Mouse (Mus musculus): ENCODE data around the gene Otub2.

Otub2 gene

GRCm38 (mm10) chr12:103388505-103389347, at the start of gene Otub2:
Otub2 (plus strand) TSS chr12:103388682.
- DNase-seq (ENCODE audit: low read depth, low spot score): peak; percentile 95

GRCm38 (mm10) chr12:103341212-103341611, 47.3 kb upstream of the Otub2 start:
- no peak for DNase-seq (ENCODE audit: low read depth, low spot score)

GRCm38 (mm10) chr12:103343456-103343855, 45.0 kb upstream of the Otub2 start:
- DNase-seq (ENCODE audit: low read depth, low spot score): no peak

DNA sequence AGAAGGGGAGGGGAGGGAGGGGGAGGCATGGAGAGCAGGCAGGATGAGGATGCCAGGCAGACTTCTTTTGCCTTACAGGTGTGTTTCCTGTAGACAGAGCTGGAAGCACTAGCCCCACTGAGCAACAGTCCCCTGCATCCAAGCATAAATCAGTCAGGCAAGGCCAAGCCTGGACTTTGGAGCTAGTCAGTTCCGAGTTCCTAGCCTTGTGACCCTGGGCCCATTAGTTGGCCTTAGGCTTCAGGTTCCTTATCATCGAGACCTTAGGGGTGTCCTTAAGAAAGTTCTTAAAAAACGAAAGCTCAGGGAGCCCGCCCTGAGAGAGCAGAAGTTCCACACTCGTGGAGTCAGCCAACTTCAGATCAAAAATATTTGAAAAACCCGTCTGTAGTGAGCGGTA, 43.5 kb upstream of the Otub2 start:
- no peak for DNase-seq (ENCODE audit: low read depth, low spot score)

- no peak for DNase-seq (ENCODE audit: low read depth, low spot score)
Observed at GRCm38 (mm10) chr12:103346945-103347344, 41.5 kb upstream of the Otub2 start.

DNA sequence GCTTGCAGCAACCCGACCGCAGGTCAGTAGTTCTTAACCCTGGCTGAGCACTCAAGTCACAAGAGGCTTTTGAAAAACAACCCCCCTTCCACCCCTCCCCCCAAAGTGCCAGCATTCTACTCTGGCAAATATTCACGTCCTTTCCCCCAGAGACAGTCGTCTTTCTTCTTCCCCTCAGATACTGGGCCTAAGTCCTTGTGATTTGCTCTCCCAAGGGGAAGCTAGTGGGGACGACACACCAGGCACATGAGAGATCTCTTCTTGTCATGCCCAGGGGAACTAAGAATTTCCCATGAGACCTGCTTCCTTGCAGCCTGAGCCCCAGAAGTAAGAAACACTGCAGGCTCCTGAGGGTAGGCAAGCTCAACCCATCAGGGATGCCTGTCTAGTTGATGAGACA, 41.1 kb upstream of the Otub2 start:
- no peak for DNase-seq (ENCODE audit: low read depth, low spot score)

- peak; percentile 36 for DNase-seq (ENCODE audit: low read depth, low spot score)
Observed at GRCm38 (mm10) chr12:103348506-103348905, 40.0 kb upstream of the Otub2 start.

DNA sequence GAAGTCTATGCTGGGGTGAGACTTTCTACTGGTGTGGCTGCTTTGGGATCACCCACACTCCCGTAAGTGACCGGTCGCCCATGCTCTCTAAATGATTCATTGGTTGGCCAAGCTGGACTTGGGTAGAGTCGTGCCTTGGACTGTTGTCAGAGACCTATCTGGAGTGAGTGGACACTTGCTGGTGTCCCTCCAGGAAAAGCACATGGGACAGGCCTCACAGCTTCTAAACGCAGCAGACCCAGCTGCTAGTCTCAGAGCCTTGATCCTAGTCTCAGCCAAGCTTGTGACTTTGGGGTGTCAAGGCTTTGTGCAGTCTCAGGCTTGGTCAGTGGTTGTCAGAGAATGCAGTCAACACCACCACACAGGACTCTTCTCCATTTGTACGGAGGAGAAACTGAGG, 35.7 kb upstream of the Otub2 start:
- no peak for DNase-seq (ENCODE audit: low read depth, low spot score)

- DNase-seq (ENCODE audit: low read depth, low spot score): no peak
Observed at GRCm38 (mm10) chr12:103353538-103353937, 34.9 kb upstream of the Otub2 start.

DNA sequence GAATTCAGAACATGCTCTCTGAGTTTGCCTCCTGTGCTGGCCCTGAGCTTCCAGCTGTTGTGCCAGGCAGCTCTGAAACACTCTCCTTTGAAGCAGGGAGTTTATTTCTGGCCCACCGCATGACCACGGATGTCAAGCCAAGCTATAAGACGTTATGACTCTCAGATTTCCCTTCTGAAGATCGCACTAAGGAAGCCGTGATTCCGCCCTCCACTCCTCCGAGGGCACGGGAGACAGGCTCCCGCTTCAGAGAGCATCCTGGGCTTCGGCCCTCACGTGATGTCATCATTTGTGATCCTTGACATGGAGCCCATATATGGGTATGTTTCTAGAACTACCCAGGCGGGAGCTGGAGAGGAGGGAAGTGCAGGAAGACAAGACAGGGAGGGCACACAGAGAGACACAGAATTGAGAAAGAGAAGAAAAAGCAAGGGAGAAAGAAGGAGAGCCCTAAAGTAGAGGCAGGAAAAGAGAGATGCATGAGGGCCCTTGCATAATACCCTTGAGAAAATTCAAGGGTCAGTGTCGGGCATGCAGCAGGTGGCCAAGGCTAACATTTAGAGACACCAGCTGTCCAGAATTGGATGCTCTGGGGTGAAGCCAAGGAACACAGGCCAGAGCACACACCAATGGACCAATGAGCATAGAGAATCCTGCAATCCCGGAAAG, 32.6 kb upstream of the Otub2 start, which contains the start of gene Asb2:
Gene Asb2 (minus strand): TSS at position 256 of the 669 bp plus-strand sequence.
- no peak for DNase-seq (ENCODE audit: low read depth, low spot score)

DNA sequence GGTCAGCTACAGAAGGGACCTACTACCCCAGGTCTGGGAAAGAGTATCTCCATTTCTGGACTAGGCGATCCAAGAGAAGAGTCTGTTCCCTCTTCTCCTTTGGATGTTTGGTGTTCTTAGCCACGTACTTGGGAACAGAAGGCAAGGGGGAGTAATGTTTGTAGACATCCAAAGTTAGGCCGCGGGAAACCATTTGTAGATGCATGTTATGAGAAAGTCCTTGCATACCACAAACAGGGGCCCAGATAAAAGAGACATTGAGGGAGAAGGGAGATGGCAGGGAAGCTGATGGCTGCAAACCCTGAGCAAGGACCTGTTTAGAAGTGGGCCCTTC, 32.1 kb upstream of the Otub2 start:
- no peak for DNase-seq (ENCODE audit: low read depth, low spot score)

GRCm38 (mm10) chr12:103358216-103358615, 30.3 kb upstream of the Otub2 start:
- DNase-seq (ENCODE audit: low read depth, low spot score): no peak

GRCm38 (mm10) chr12:103358951-103359801, 29.3 kb upstream of the Otub2 start:
- no peak for DNase-seq (ENCODE audit: low read depth, low spot score)

DNA sequence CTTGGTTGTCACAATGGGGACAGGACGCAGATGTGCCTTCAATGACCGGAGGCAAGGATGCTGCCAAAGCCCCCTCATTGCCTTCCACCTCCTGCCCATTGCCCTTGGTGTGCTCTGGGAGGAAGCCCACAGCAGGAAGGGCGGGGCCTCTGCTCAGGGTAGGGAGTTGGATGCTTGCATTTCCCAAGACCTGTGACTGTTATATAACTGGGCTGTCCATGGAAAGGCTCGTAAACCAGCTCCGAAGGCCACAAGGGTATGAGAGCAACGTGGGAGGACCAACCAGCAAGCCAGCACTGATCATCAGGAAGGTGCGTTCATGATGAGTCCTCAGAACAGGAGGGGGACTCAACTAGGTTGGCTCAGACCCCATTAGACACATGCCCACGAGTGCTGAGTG, 27.7 kb upstream of the Otub2 start:
- DNase-seq (ENCODE audit: low read depth, low spot score): no peak

- DNase-seq (ENCODE audit: low read depth, low spot score): no peak
Observed at GRCm38 (mm10) chr12:103361539-103362307, 26.8 kb upstream of the Otub2 start.

DNA sequence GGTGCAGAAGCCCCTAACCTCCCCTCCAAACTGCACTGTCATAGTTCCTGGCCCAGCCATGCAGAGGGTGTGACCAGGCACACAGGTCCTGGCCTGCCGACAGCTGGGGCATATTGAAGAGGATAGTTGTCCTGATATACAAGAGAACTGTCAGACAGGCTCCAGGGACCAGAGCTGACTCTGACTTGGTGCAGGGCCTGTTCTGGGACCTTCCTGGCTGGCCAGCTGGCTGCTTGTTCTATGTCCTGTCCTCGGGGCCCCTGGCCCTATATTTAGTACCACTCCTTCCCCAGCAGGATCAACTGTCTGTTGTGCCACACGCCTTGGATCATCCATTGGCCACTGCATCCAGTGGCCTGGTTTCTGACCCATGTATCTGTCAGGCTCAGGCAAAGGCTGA, 26.1 kb upstream of the Otub2 start:
- DNase-seq (ENCODE audit: low read depth, low spot score): no peak

DNA sequence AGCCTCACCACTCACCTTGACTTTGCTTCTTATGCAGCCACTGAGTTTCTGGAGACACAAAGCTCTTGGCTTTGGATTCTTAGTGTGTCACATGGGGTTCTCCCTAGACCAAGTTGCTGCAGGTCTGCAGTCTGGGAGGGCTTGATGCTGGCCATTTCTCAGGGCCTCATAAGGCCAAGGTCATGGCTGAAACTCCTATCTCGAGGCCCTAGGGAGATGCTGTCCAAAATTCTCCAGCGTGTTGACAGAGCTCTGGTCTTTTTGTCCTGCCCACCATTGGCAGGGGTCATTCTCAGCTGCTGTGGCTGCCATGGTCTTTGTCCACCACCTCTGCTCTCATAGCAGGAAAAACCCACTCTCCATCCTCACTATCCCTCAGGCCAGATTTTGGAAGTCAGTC, 21.3 kb upstream of the Otub2 start:
- DNase-seq (ENCODE audit: low read depth, low spot score): no peak

DNA sequence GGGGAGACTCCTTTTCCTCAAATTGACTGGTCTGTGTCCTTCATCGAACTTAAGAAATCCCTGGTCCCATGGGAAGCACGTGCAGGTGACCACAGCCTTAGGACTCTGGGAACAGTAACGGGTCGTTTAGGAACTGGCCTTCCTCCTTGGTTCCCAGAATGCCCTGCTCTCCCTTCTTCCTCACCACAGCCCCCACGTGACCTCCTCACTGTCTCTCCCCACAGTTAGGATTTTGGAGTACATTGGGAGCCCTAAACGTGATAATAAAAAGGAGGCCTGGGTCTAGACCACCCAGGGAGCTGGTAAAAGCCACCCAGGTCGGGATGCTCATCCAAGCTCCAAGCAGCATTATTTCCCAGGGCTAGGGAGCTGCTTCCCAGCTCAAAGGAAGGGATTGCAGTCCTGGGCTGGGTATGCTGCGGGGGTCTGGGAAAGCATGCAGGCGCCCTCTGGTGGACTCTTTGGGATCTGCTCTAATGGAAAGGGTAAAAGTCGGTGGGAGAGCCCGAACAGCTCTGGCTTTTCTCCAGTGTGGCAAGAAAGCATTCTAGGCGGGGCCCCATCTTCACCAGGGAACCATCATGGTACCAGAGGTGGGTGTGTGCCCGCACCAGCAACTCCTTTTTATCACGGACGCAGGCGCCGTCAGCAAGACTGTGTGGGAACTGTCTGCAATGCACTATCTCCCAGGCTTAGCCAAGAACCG, 20.7 kb upstream of the Otub2 start:
- DNase-seq (ENCODE audit: low read depth, low spot score): no peak

DNA sequence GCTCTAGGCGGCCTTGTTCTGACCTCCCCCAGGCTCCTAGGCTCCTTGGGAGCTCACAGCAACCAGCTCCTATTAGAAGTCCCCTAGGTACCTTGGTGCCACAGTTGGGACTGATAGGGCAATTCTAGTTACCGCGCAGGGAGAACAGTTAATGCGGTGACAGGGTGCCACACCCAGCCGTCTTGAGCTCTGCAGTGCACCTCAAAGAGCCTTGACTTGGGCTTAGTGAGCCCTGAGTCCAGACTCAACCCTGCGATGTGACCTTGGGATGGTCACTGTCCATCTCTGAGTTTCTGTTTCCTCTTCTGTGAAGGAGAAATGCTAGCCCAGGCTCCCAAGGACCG, 20.2 kb upstream of the Otub2 start:
- DNase-seq (ENCODE audit: low read depth, low spot score): no peak

GRCm38 (mm10) chr12:103368777-103369176, 19.7 kb upstream of the Otub2 start:
- DNase-seq (ENCODE audit: low read depth, low spot score): no peak

GRCm38 (mm10) chr12:103370861-103371260, 17.6 kb upstream of the Otub2 start:
- DNase-seq (ENCODE audit: low read depth, low spot score): no peak
